Mouse (Mus musculus) activated CD4-positive, CD25-positive, alpha-beta regulatory T cell (primary cell): ENCODE data around the gene Ncoa5. TPM values are rescaled to one million over a fixed set of nuclear protein-coding genes. Genes with fewer than 3 reads are reported as not detected.

Source experiments
- polyA plus RNA-seq, 2 experiments: library from polyadenylated mRNA; unstranded; fragments of 100-300 nt; shearing (Covaris generic); gene quantifications; one replicate each; pipeline ENCODE4 v1.2.1; 2017

Gene Ncoa5
- 10 to 100 TPM; 42.4 to 48.8 TPM for polyA plus RNA-seq

GRCm38 (mm10) chr2:165034131-165035057 lies at the start of gene Ncoa5:
Gene Ncoa5 (minus strand): TSS chr2:165034867.

DNA sequence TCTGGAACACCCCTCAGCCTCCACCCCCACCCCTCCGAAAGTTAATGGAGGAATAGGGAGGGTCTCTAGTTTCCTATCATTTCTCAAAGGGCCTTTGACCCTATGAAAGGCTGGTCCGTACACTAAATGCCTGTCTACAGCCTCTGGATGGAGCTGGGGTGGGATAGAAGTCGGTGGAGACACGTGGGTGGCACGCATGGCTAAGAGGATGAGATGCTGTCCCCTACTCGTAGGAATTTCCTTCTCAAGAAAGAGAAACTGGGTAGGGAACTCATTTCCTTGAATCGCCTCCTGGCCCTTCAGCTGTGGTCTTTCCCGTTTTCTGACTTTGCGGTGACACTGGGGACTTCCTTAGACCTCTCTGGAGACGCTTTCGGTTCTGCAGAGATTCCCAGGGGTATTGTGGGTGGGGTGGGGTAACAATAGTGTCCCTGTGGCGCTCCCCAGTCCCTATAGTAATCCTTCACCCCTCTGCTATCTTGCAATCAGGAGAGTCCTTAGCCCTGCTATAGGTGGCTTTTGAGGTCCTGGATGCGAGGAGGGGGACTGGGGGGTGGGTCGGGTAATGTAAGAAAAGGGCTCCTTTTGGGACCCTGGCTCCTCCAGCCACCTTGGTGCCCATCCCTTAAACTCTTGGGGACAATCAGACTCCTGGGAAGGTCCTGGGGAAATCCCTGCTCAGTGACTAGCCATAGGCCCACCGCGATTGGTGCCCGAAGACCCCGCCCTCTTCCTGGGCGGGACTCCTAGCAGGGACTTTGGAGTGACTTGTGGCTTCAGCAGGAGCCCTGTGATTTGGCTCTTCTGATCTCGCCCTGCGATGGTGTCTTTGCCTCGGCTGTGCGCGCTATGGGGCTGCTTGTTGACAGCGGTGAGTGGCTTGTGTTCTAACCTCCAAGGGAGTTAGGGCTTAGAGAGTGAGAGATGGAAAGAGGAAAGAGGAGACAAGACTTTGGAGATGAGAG lies 20.5 kb upstream of the Ncoa5 start, which contains the start of gene Cd40:
TSS of gene Cd40 (plus strand) at position 740 of the 965 bp plus-strand sequence.

GRCm38 (mm10) chr2:164960716-164961441 lies 73.8 kb downstream of the Ncoa5 start, which contains the start of gene Slc12a5:
Gene Slc12a5 (plus strand): TSS chr2:164960802.

Other genes with a start within 250 kb of the Ncoa5 start
- gene Snx21, start 249.0 kb downstream of the Ncoa5 start, polyA plus RNA-seq, result 10 to 100 TPM in 1 of 2 experiments, 1 to 10 TPM in 1; 7.8 to 11.3 TPM
- 10 to 100 TPM; 43.0 to 44.5 TPM for gene Acot8, start 230.0 kb downstream of the Ncoa5 start, polyA plus RNA-seq
- gene Zswim3, start 229.8 kb downstream of the Ncoa5 start, polyA plus RNA-seq, result 1 to 10 TPM; 4.5 to 9.6 TPM
- 10 to 100 TPM; 16.1 to 16.4 TPM for gene Zswim1, start 212.2 kb downstream of the Ncoa5 start, polyA plus RNA-seq
- gene Spata25, start 206.3 kb downstream of the Ncoa5 start, polyA plus RNA-seq, result under 1 TPM in 1 of 2 experiments, not detected in 1; 0.67 TPM
- gene Ctsa, start 202.0 kb downstream of the Ncoa5 start, polyA plus RNA-seq, result 100 to 1,000 TPM; 220 to 295 TPM
- 1 to 10 TPM; 1.6 to 2.6 TPM for gene Neurl2, start 201.4 kb downstream of the Ncoa5 start, polyA plus RNA-seq
- gene Pltp, start 177.2 kb downstream of the Ncoa5 start, polyA plus RNA-seq, result 1 to 10 TPM; 2.9 to 7.1 TPM
- 100 to 1,000 TPM; 130 to 134 TPM for gene Pcif1, start 155.6 kb downstream of the Ncoa5 start, polyA plus RNA-seq
- 10 to 100 TPM; 21.9 to 32.6 TPM for gene Zfp335, start 123.1 kb downstream of the Ncoa5 start, polyA plus RNA-seq
- gene Mmp9, start 94.1 kb downstream of the Ncoa5 start, polyA plus RNA-seq, result 10 to 100 TPM in 1 of 2 experiments, 1 to 10 TPM in 1; 1.6 to 46.3 TPM
- gene Slc12a5, start 74.1 kb downstream of the Ncoa5 start, polyA plus RNA-seq, result under 1 TPM; 0.25 to 0.57 TPM
- gene Cd40, start 20.8 kb upstream of the Ncoa5 start, polyA plus RNA-seq, result 1 to 10 TPM in 1 of 2 experiments, under 1 TPM in 1; 0.67 to 3.4 TPM
- not detected for gene 1700025C18Rik, start 55.9 kb upstream of the Ncoa5 start, polyA plus RNA-seq
- under 1 TPM in 1 of 2 experiments, not detected in 1; 0.11 TPM for gene Cdh22, start 200.0 kb upstream of the Ncoa5 start, polyA plus RNA-seq